Mouse (Mus musculus) kidney, embryonic 15.5 days (tissue): ENCODE measurements at regions not wholly inside any gene's neighbourhood (a gene's known extent, or its start where the extent isn't known, plus 50 kb on each side); places are given as distances from the start of the nearest gene placed in this dataset.
A peak's percentile ranks its signal among the peaks of the same experiment; 100 is the strongest.

Source experiments
- ATAC-seq: fragments of 200-750 bp; cut with Nextera tagmentation; replicated peaks from 2 replicates; pipeline ENCODE4 v1.8.0; 2017; ENCODE audit warnings: moderate TSS enrichment; ENCODE audit not compliant: low FRiP score
- H3K27ac ChIP-seq: fragments of 300-500 bp; sonication (generic); 2 replicates; pipeline ENCODE4 v1.5.1; 2015; ENCODE audit warnings: mild to moderate bottlenecking, inconsistent platforms
- H3K27me3 ChIP-seq: fragments of 300-500 bp; sonication (generic); 2 replicates; pipeline ENCODE4 v1.6.1; 2015; ENCODE audit warnings: inconsistent platforms
- H3K36me3 ChIP-seq: fragments of 300-500 bp; sonication (generic); 2 replicates; pipeline ENCODE4 v1.6.1; 2015; ENCODE audit warnings: inconsistent platforms
- H3K4me1 ChIP-seq: fragments of 300-500 bp; sonication (generic); 2 replicates; pipeline ENCODE4 v1.6.1; 2015; ENCODE audit warnings: inconsistent platforms
- H3K4me2 ChIP-seq: fragments of 300-500 bp; sonication (generic); 2 replicates; pipeline ENCODE4 v1.6.1; 2015; ENCODE audit warnings: moderate library complexity, mild to moderate bottlenecking, inconsistent platforms
- H3K4me3 ChIP-seq: fragments of 300-500 bp; sonication (generic); replicated peaks from 2 replicates; pipeline ENCODE4 v1.5.1; 2015; ENCODE audit warnings: mild to moderate bottlenecking, inconsistent platforms
- H3K9ac ChIP-seq: fragments of 300-500 bp; sonication (generic); 2 replicates; pipeline ENCODE4 v1.6.1; 2015; ENCODE audit warnings: mild to moderate bottlenecking, inconsistent platforms
- H3K9me3 ChIP-seq: fragments of 300-500 bp; sonication (generic); replicated peaks from 2 replicates; pipeline ENCODE4 v1.6.1; 2016; ENCODE audit warnings: inconsistent platforms
- WGBS: fragments of 180-500 bp; shearing (Covaris S2); methylation state at CpG from one replicate; pipeline ENCODE4 v1.1.7; 2015; ENCODE audit warnings: mixed read lengths; 5-methylcytosine and 5-hydroxymethylcytosine counted together

GRCm38 (mm10) chr3:39062415-39062814 is 175.7 kb downstream of the Fat4 start:
- Histone ChIP-seq H3K36me3 (no peaks in the 10 kb centered on the region), H3K4me1 (no peaks in the 10 kb centered on the region), H3K27me3 (no peaks in the 10 kb centered on the region), H3K9ac (no peak overlapping the region), H3K9me3 (no peaks in the 10 kb centered on the region), H3K4me3 (no peak overlapping the region), H3K4me2 (no peak overlapping the region), H3K27ac (no peak overlapping the region)
- peak; percentile 70; the same call in 1 of the 2 replicates for ATAC-seq
- 57% methylated on average over 3 of the region's 3 CpGs for WGBS

GRCm38 (mm10) chr3:39065457-39065856 is 178.7 kb downstream of the Fat4 start:
- Histone ChIP-seq H3K27me3 (no peaks in the 10 kb centered on the region), H3K4me2 (no peak overlapping the region), H3K27ac (no peak overlapping the region), H3K36me3 (no peaks in the 10 kb centered on the region), H3K4me3 (no peak overlapping the region), H3K9me3 (no peaks in the 10 kb centered on the region), H3K4me1 (no peaks in the 10 kb centered on the region), H3K9ac (no peak overlapping the region)
- ATAC-seq: no peak
- 32% methylated on average over 6 of the region's 6 CpGs for WGBS

- no peaks in the 10 kb centered on the region for H3K4me1 ChIP-seq
- no peak overlapping the region for H3K4me3 ChIP-seq
- H3K9ac ChIP-seq: no peak overlapping the region
- H3K36me3 ChIP-seq: no peaks in the 10 kb centered on the region
- no peak overlapping the region for H3K4me2 ChIP-seq
- H3K27ac ChIP-seq: no peak overlapping the region
- ATAC-seq: no peak
- no peaks in the 10 kb centered on the region for H3K9me3 ChIP-seq
- H3K27me3 ChIP-seq: no peaks in the 10 kb centered on the region
Measured at GRCm38 (mm10) chr3:39069011-39069410, 182.3 kb downstream of the Fat4 start.

- no peak for ATAC-seq
- H3K4me1 ChIP-seq: no peaks in the 10 kb centered on the region
- H3K36me3 ChIP-seq: no peaks in the 10 kb centered on the region
- WGBS: 79% methylated on average over 4 of the region's 4 CpGs
- no peak overlapping the region for H3K4me2 ChIP-seq
- no peaks in the 10 kb centered on the region for H3K27me3 ChIP-seq
- no peak overlapping the region for H3K27ac ChIP-seq
- no peak overlapping the region for H3K9ac ChIP-seq
- no peak overlapping the region for H3K4me3 ChIP-seq
- no peaks in the 10 kb centered on the region for H3K9me3 ChIP-seq
Measured at GRCm38 (mm10) chr3:39082678-39083270, 196.0 kb downstream of the Fat4 start.

- H3K9me3 ChIP-seq: no peaks in the 10 kb centered on the region
- no peak for ATAC-seq
- no peak overlapping the region for H3K4me3 ChIP-seq
- H3K27me3 ChIP-seq: no peaks in the 10 kb centered on the region
- no peaks in the 10 kb centered on the region for H3K4me1 ChIP-seq
- H3K9ac ChIP-seq: no peak overlapping the region
- H3K36me3 ChIP-seq: no peaks in the 10 kb centered on the region
- 87% methylated on average over 4 of the region's 4 CpGs for WGBS
- no peak overlapping the region for H3K4me2 ChIP-seq
- H3K27ac ChIP-seq: no peak overlapping the region
Measured at GRCm38 (mm10) chr3:39088948-39089347, 202.2 kb downstream of the Fat4 start.

GRCm38 (mm10) chr3:39102324-39102723 is 215.6 kb downstream of the Fat4 start:
- H3K36me3 ChIP-seq: no peaks in the 10 kb centered on the region

GRCm38 (mm10) chr3:39109756-39110392 is 223.1 kb downstream of the Fat4 start:
- Histone ChIP-seq H3K9ac (no peak overlapping the region), H3K27ac (no peak overlapping the region), H3K4me1 (no peaks in the 10 kb centered on the region), H3K9me3 (no peaks in the 10 kb centered on the region), H3K27me3 (no peaks in the 10 kb centered on the region), H3K4me2 (no peak overlapping the region), H3K4me3 (no peak overlapping the region), H3K36me3 (no peaks in the 10 kb centered on the region)
- WGBS: 93% methylated on average over 5 of the region's 5 CpGs
- ATAC-seq: no peak

More at GRCm38 (mm10) chr3:39102324-39102723, 215.6 kb downstream of the Fat4 start:
- Histone ChIP-seq H3K27me3 (no peaks in the 10 kb centered on the region), H3K4me3 (no peak overlapping the region), H3K4me2 (no peak overlapping the region), H3K9ac (no peak overlapping the region), H3K4me1 (no peaks in the 10 kb centered on the region), H3K27ac (no peak overlapping the region), H3K9me3 (no peaks in the 10 kb centered on the region)
- ATAC-seq: no peak
- WGBS: 74% methylated on average over 3 of the region's 3 CpGs

- H3K9me3 ChIP-seq: no peaks in the 10 kb centered on the region
- H3K9ac ChIP-seq: no peak overlapping the region
- 80% methylated on average over 3 of the region's 3 CpGs for WGBS
- no peaks in the 10 kb centered on the region for H3K4me1 ChIP-seq
- no peaks in the 10 kb centered on the region for H3K27me3 ChIP-seq
- no peak overlapping the region for H3K27ac ChIP-seq
- ATAC-seq: no peak
- no peak overlapping the region for H3K4me3 ChIP-seq
- H3K36me3 ChIP-seq: no peaks in the 10 kb centered on the region
- no peak overlapping the region for H3K4me2 ChIP-seq
Measured at GRCm38 (mm10) chr3:39114056-39114455, 227.3 kb downstream of the Fat4 start.

- ATAC-seq: no peak
- Histone ChIP-seq H3K36me3 (no peaks in the 10 kb centered on the region), H3K9ac (no peak overlapping the region), H3K4me2 (no peak overlapping the region), H3K9me3 (no peaks in the 10 kb centered on the region), H3K27ac (no peak overlapping the region), H3K4me1 (no peaks in the 10 kb centered on the region), H3K4me3 (no peak overlapping the region), H3K27me3 (no peaks in the 10 kb centered on the region)
- WGBS: 81% methylated on average over 3 of the region's 3 CpGs
Measured at GRCm38 (mm10) chr3:39114826-39115225, 228.1 kb downstream of the Fat4 start.

- H3K27ac ChIP-seq: no peak overlapping the region
- H3K27me3 ChIP-seq: no peaks in the 10 kb centered on the region
- H3K9ac ChIP-seq: no peak overlapping the region
- no peak overlapping the region for H3K4me3 ChIP-seq
- no peaks in the 10 kb centered on the region for H3K4me1 ChIP-seq
- no peaks in the 10 kb centered on the region for H3K9me3 ChIP-seq
- H3K4me2 ChIP-seq: no peak overlapping the region
- 40% methylated on average over 1 of the region's 1 CpGs for WGBS
- ATAC-seq: no peak
- no peaks in the 10 kb centered on the region for H3K36me3 ChIP-seq
Measured at GRCm38 (mm10) chr3:39115441-39115840, 228.7 kb downstream of the Fat4 start.

- H3K4me2 ChIP-seq: no peak overlapping the region
- H3K27ac ChIP-seq: no peak overlapping the region
- H3K9ac ChIP-seq: no peak overlapping the region
- no peaks in the 10 kb centered on the region for H3K4me1 ChIP-seq
- 15% methylated on average over 1 of the region's 1 CpGs for WGBS
- H3K9me3 ChIP-seq: no peaks in the 10 kb centered on the region
- H3K27me3 ChIP-seq: no peaks in the 10 kb centered on the region
- peak; percentile 70; the same call in 1 of the 2 replicates for ATAC-seq
- no peaks in the 10 kb centered on the region for H3K36me3 ChIP-seq
- no peak overlapping the region for H3K4me3 ChIP-seq
Measured at GRCm38 (mm10) chr3:39122250-39122649, 235.5 kb downstream of the Fat4 start.

GRCm38 (mm10) chr3:39130532-39130931 is 243.8 kb downstream of the Fat4 start:
- Histone ChIP-seq H3K4me2 (no peak overlapping the region), H3K36me3 (no peaks in the 10 kb centered on the region), H3K27ac (peak overlapping the region; percentile 48; the same call in 1 of the 2 replicates), H3K9me3 (no peaks in the 10 kb centered on the region), H3K4me3 (no peak overlapping the region), H3K4me1 (peaks cover 4% of the 10 kb centered on the region; the same call in 1 of the 2 replicates), H3K9ac (no peak overlapping the region), H3K27me3 (no peaks in the 10 kb centered on the region)
- WGBS: 51% methylated on average over 3 of the region's 3 CpGs
- peak; percentile 70; the same call in 1 of the 2 replicates for ATAC-seq
